Mouse (Mus musculus) gastrocnemius, adult 18-20 months (tissue): ENCODE results near the gene A2ml1. TPM values are rescaled to one million over a fixed set of nuclear protein-coding genes. Genes with fewer than 3 reads are reported as not detected.
"Not testable (repeated sequence)": the region's sequence is repeated elsewhere in the genome, so short reads cannot be mapped to it uniquely, and the experiment has no call there.

ENCODE experiments used
- DNase-seq: peaks from one replicate; pipeline ENCODE4 v3.0.0; 2021; ENCODE audit warnings: low spot score
- long read RNA-seq, 2 experiments: library from polyadenylated mRNA; stranded (forward); transcript quantifications; one replicate each; pipeline ENCODE4 v2.0.0; 2021
- total RNA-seq, 2 experiments: library from RNA; stranded (reverse); gene quantifications; 2 replicates each; pipeline ENCODE4 v1.2.3; 2021

Gene A2ml1
- not detected for total RNA-seq
- long read RNA-seq, experiment 1: 0 reads
- long read RNA-seq, experiment 2: 0 reads

DNA sequence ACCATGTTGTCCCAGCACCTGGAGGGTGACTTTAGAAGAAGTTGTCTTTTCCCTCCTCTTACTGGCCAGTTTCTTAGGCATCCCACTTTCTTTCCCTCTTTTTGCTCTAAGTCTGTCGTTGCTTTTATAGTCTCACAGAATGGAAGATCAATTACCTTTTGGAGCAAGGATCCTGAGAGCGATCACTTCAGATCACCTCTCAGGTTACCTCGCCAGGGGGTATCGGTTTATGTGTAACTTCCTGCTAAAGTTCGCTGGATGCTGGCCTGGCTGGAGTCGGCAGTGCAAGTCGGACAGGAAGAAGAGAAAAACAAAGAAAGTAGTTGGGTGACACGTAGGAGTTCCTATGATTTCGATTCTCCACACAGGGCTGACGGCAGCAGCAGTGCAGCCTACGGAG lies at the start of gene A2ml1:
Gene A2ml1 (minus strand): TSS at position 101 of the 400 bp plus-strand sequence.
- DNase-seq: no peak

DNA sequence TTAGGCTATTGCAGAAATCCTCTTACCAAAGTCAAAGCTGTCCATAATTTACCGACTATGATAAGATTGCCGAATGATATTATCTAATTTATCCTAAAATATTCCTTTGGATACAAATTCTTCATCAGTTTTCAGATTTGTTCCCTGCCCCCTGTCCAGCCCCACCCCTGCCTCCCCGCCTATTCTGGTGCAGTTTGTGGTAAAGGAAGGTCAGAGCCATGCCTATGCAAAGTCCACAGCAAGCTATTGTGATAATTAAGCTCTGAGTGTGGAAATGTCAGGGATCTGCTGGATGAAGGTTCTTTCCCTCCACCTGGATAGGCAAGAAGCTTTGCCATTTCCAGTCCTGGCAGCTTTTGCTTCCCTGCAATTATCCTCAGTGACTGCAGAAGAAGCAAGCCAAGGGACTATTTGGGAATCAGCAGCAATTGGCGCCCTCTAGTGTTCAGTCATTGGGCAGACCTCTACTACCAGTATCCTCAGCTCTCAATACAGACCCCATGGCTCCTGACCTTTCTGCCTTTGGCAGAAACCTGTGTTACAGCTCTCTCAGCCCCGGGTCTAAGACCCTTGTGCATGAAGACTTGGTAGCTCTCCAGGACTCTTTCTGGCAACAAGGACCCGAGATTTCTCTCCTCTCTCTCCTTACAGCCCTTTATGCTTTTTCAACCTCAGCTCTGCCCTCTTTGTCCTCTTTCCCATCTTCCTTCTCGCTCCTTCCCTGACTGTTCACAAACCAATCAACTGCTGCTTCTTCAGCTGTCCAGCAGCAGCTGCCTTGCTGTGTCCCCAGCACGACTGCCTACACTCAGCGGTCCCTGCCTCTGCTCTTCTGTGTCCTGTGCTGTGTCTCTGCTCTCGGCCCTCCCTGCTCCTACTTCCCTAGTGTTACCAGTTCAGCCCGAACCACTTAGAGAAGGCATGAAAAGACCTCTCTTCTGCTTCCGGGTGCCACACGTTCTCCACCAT lies 48.6 kb upstream of the A2ml1 start:
- peak; percentile 24 for DNase-seq

DNA sequence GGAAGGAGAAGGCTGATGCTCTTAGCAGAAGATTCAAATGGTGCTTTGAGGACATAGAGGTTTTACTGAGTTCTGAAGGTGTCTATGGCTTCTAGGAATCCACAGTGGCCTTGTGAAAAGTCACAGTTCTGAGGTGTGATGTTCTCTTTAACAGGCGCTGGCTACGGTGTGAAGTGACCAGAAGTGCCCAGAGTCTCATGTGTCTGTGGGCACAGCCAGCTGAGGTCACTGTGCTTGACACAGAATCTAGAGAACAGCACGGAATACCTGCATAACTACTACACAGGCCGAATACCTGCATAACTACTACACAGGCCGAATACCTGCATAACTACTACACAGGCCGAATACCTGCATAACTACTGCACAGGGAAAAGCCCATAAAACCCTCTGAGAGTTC lies 43.8 kb upstream of the A2ml1 start:
- not testable (repeated sequence) for DNase-seq

DNA sequence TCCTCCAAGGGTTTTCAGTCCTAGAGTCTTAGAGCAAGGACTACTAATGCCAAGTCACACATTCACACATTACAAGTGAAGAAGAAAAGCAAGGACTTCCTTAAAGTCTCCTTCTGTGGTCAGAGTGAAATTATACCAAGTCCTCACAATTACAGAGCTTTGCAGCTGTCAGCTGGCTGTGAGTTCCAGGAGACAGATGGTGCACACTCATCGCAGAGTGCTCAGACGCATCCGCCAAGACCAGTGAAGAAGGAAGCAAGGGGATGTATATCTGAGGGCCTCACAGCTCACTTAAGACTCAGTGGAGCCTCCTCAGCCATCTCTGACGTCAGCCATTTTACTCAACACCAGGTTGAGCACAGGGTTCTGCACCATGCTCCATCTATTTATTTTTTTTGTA lies 43.0 kb upstream of the A2ml1 start:
- no peak for DNase-seq

DNA sequence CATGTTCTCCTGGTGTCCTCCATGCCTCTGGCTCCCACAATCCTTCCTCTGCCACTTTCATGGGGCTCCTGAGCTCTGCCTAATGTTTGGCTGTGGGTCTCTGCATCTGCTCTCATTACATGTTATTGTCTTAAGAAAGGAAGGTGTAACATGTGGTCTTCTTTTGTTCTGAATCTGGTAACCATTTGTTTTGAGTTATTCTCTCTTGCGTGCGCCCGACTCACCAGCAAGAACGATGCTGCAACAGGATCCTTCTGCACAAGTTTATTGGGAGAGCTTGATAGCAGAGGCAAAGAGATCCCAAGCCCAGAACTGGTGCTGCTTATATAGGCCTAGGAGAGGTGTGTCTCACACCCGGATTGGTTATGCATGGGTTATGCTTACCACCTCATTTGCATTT lies 42.0 kb upstream of the A2ml1 start, which contains the start of gene Klrb1a:
Gene Klrb1a (minus strand): TSS at position 101 of the 400 bp plus-strand sequence.
- not testable (repeated sequence) for DNase-seq

DNA sequence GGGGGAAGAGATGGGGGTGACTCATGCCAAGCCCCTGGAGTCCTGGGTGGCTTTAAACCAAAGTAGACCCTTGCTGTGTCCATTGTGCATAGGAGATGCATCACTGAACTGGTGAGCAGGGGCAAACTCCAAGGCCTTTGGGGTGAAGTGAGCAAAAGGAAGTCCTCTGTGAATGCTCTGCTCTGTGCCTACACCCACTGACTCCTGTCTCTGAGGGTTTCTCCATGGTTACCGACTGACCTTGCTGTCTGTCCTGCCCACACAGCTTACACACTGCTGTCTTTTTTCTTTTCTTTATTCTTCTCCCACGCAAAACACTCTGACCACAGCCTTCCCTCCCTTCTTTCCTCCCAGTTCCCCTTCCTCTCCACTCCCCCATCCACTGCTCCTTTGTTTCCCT lies 41.3 kb upstream of the A2ml1 start:
- DNase-seq: no peak

DNA sequence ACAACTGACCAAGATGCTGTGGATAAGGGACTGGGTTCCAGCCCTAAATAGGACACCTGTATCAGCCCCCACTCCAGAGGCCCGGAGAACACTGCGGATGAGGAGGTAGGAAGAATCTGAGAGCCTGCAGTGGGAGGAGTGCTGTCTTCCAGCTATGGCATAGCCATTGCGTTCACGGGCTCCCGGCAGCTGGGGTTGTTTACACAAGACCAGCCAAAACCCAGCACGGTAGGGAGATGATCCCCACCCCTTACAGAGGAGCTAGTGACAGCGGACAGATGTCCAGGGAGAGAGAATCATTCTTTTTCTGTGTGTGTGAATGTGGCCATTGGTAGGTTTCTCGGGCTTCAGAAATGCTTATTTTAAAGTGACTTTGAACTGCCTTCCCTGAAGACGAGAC lies 24.9 kb upstream of the A2ml1 start:
- no peak for DNase-seq

DNA sequence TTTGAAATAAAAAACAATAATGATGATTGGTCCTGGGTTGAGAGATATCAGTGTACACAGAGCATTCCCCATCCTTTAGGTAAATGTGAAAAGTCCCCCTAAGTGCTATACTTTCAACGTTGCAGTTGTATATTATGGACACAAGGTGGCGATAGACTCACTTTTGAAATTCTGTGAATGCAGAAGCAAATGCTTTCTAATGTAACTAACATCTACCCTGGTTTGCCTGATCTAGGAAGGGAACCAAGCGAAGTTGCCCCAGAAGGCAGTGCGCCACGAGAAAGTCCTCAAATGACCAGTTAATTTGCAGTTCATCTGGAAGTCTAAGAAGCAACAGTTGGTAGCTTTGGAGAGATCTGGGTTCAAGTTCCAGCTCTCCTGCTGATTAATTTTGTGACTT lies 23.1 kb upstream of the A2ml1 start:
- peak; percentile 8 for DNase-seq

DNA sequence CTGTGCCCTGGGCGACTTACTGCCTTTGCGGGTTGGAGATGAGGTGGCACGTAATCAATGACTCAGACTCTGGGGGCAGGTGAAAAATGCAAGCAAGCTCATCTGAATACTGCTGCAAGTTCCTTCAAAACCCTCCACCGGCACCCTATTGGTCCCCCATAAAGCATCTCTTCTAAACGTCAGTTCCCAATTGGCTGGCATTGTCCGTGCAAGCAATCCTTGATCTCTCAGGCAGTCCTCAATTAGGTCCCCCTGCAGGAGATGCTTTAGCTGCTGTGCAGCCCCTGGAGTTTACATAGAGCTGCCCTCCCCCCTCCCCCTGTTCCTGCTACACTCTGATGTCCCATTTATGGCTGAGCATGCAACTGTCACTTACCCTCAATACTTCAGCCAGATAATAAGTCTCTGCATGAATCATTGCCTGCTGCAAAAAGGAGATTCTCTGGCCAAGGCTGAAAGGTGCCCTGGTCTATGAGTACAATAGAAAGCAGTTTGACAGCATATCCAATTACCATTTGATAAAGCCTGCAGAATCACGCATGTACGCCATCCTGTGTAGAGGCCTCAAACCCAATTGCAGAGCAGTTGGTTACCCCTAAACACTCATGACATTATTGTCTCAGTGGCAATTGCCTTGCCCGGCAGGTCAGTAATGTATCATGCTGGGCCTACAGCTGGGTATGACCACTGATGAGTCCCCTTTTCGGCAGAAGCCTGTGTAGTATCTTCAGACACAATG lies 21.2 kb upstream of the A2ml1 start:
- DNase-seq: no peak

DNA sequence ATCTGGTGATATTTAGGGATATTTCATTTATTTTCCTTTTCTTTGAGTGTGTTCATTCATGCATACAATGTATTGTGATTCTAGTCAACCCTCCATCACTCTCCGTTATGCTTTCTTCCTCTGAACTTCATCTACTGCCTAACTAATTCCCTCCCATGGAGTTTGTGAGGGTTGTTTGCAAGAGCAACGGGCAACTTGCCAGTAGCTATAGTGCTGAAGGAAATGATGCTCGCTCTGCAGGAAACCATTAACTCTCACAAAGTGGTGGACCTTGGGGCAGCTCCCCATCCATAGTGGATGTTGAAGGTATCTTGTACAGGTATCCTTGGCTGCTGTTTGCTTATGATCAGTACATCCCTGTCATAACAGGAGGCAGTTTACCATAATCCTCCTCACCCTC lies 20.6 kb upstream of the A2ml1 start:
- no peak for DNase-seq

DNA sequence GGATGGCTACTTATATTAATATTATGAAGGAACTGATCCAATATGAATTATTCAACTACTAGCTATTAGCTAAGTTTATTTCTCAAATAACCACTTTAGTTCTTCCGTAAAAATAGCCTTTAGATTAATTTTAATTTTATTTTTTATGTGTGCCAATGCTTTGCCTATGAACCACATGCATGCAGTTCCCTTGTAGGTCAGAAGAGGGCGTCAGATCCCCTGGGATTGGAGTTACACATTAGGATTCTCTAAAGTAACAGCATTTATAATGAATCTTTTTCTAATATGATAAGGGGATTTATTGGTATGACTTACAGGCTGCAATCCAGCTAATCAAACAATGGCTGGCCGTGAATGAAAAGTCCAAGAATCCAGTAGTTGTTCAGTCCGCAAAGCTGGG lies 18.1 kb upstream of the A2ml1 start:
- no peak for DNase-seq

DNA sequence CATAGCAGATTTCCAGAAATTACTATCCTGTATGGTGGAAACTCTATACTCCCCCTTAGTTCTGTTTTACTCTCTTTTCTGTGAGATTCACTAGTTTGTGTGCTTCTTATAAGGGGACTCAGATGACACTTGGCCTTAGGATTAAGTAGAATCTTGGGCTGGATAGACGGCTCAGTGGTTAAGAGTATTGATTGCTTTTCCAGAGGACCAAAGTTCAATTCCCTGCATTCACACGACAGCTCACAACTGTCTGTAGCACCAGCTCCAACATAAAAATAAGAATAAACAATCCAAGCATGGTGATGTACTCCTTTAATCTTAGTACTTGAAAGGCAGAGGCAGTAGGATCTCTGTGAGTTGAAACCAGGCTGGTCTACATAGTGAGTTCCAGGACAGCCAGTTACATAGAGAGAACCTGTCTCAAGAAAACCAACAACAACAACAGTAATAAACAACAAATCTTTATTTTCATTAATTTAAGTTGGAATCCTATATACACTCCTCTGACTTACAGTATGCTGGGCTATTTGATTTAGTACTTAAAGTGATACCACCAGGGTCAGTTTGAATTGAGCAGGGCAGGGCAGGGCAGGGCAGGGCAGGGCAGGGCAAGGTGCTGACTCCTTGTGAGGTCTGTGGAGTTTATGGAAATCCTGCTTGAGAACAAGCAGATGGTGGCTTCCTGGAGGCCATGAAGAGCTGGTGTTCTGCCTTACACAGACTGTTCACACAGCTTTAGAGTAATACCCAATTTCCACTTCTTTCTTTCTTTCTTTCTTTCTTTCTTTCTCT lies 17.0 kb upstream of the A2ml1 start:
- no peak for DNase-seq

DNA sequence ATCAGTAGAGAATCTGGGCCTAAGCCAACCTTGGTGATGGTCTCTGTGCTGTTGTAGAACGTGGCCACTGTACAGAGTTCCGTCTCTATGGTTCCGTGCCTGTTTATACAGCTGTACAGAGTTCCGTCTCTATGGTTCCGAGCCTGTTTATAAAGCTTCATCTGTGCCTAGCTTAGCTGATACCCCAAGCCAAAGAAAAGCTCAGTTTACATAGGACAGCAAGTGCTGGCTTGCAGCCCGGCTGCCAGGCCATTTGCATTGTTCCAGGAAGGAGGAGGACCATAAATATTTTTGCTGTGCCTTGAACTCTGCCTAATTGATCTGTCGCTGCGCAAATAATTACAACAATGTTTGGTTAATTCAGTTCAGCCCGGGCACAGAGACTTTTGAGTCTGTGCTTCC lies 15.7 kb upstream of the A2ml1 start:
- peak; percentile 38 for DNase-seq

DNA sequence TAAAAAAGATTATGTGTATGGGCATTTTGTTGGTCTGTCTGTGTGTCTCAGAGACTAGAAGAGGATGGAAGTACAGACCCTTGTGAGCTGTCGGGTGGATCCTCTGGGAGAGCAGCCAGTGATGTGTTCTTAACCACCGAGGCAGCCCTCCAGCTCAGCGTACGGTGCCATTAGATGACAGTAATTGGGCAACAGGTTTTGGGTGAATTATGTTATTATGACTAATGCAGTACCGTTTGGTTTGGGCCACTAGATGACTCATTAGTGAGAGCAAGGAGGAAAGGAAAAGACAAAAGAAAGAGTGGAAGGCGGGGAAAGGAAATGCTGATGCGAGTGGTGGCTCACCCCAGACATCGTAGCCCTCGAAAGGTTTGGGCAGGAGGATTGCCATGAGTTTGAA lies 13.2 kb upstream of the A2ml1 start:
- no peak for DNase-seq

DNA sequence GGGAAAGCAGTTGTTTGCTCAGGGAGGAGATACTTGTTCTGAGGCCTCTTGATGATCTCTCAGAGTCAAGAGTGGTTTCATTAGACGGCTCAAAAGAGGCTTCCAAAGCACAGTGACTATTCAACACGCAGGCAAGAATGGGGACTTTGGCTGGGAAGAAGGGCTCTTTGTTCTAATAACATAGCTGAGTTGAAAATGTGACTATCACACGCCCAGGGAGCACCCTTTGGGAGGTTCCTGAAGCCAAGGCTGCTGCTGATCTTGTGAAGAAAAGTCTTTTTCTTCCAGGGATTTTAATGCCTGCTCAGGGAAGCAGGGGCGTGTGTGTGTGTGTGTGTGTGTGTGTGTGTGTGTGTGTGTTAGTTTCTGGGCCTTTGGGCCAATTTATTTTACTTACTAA lies 8.0 kb upstream of the A2ml1 start:
- DNase-seq: peak; percentile 7

DNA sequence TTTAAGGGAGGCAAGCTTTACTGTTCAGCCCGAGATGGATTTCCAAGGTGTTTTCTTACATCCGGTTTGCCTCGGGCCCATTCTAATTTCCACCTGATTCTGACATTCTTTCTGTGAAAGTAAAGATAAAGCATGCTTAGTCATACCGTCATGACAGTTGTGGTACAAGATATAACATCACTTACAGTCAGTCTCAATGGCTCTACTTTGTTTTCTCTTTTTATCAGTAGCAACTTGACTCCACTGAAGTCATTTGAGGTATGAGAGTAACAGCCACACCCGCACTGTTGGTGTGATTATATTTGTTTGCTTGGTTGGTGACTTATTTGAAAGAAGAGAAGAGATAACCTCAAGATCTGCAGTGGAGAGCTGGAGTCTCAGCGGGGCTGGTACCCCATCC lies 6.2 kb upstream of the A2ml1 start:
- DNase-seq: no peak

DNA sequence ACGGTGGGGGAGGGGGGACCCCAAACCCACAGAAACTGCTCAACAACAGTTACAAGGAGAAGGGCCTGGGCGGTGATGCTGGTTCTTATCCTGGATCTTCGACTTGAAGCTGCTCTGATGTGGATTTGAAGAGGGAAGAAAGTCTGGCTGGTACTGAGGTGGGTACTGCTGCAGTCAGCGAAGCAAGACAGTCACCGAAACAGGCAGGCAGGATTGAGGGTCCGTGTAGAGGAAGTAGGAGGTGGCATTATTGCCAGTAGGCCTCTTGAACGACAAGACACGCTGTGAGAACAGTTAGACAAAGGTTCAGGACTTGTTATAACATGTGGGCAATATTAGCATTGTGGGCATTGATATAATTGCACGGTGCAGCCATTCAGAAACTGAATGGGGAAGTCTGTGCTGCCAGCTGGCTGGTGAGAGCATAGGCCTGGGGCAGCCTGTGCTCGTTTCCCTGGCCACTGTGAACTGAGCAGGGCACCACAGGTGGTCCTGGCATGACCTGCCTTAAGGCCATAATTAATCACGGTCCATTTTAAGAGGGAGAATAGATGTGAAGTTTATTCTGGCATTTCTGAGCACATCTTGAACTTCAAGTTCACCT lies 4.3 kb upstream of the A2ml1 start:
- no peak for DNase-seq

DNA sequence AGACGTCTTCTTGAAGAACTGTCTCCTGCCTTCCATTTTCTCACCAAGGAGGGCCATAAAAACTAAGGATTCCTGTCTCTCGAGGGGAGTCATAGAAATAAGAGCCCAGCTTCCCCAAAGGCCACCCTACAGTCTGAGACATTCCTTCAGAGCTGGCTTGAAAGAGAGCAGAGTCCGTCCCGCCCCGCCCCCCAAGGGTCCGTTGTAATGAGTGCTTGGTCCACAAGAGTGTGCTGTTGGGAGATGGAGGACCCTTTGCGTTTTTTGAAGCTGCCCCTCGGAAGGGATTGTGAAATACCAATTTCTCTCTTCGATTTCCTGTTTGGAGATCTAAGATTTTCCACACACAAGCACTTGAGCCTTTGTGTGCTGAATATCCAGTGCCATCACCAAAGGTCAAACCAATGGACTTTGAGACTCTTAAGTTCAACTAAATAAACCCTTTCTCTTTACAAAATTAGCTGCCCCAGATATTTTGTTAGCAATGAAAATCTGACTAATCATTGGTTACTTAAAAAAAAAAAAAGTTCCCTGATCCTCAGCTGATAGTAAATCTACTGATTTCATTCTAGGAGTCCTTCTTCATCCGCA lies 2.8 kb upstream of the A2ml1 start:
- DNase-seq: no peak

DNA sequence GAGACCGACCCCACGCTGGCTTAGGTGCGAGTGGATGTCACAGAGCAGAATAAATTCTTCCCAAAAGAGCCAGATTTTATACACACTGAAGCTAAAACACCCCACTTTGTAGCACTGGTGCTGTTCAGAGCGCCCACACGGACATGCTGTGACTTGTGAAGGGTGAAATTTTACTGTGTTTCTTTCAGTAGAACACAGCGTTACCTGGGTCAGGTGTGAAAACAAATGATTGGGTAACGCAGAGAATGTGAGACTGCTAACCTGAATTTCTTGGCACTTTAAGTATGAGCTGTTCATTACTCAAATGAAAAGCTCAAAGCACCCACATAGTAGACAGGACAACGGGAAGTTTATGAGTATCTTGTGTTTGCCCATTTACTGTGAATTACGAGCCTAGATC lies 4.1 kb downstream of the A2ml1 start:
- DNase-seq: no peak

DNA sequence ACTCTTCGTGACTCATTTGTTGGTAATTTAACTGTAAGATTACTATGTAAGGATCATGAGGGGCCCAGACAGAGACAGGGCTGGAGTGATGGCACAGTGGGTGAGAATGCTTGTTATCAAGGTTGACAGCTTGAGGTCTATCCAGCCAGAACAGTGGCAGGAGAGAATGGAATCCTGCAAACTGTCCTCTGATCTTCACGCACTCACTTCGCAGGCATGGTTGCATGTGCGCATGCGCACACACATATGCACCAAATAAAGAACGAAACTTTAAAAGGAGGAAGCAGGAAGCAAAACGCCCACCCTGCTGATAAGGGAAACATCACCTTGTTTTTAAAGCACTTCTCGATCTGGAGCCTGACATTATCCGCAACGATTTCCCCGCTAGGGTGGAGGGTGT lies 14.8 kb downstream of the A2ml1 start:
- DNase-seq: no peak

DNA sequence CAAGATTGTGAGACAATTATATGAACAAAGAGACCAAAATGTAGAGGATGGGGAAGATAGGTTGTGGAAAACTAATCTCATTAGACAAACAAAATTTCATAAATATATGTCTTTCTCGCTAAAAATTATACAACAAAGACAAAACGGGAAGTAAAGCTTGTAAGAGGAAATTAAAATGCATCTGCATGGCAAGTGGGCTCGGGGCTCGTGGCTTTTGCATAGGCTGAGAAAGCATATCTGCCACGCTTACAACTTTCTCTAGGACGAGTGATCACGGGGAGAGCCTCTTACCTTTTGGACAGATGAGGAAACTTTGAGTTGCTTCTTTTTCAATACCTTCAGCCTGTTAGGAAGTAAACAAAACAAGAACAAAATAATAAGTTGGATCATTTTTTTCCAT lies 27.4 kb downstream of the A2ml1 start:
- no peak for DNase-seq
